Mouse (Mus musculus): ENCODE data around the gene Sgce. TPM values are rescaled to one million over a fixed set of nuclear protein-coding genes. Genes with fewer than 3 reads are reported as not detected.

Sgce gene
- polyA plus RNA-seq, 1 experiment, result 7.1 TPM

DNA sequence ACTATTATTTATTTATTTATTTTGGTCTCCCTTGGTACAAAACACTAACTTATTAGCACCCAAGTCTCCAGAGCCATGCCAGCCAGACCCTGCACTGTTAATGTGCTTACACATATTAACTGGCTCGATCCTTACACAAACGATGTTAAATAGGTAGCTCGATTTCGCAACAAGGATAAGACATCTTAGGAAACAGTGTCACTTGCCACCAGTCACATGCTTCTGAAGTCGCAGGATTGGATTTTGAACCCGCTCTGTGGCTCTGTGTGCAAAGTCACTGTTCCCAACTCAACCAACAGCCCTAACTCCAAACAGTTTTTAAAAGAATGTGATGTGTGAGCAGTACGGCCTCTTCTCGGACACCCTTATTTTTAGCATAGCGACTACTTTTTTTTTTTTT lies 10.6 kb downstream of the Sgce start:
- Histone ChIP-seq H3K4me3 (replicated peaks; ENCODE audit: control insufficient read depth, low read depth, low read length) (no peak overlapping the region), H3K4me1 (ENCODE audit: control insufficient read depth, insufficient read depth, low read length) (no peaks in the 10 kb centered on the region; the same call in 1 of the 2 replicates), H3K27ac (ENCODE audit: control insufficient read depth, insufficient read depth, low read depth, low read length, poor library complexity) (no peak overlapping the region)
- TF ChIP-seq POLR2A (IDR thresholded peaks at IDR 0.05; ENCODE audit: borderline replicate concordance, control insufficient read depth, low read depth, low read length) (no peak), CTCF (IDR thresholded peaks at IDR 0.05; ENCODE audit: control insufficient read depth, insufficient read depth, low read length) (no peak)
- 69% methylated on average over 9 of the region's 9 CpGs for WGBS

DNA sequence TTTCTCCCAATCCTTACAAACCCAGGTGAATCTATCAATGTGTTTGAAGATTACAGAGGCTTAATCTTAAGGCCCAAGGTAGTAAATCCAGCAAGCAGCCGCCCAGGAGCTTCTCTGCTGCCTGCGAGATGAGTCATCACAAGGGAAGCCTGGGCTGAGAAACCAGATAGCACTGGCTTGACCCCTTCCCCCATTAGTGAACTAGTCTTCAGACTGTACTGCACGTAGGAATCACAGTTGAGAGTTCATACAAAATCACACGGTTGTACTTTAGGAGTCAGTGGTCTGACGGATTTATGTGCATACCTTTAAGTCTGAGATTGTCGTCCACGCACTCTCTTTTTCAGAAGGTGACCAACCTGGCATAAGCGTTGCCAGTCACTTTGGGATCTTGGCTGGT lies 13.8 kb downstream of the Sgce start:
- WGBS, result 68% methylated on average over 8 of the region's 8 CpGs
- Histone ChIP-seq H3K4me1 (ENCODE audit: control insufficient read depth, insufficient read depth, low read length) (no peaks in the 10 kb centered on the region; the same call in 1 of the 2 replicates), H3K27ac (ENCODE audit: control insufficient read depth, insufficient read depth, low read depth, low read length, poor library complexity) (no peak overlapping the region), H3K4me3 (replicated peaks; ENCODE audit: control insufficient read depth, low read depth, low read length) (no peak overlapping the region)
- TF ChIP-seq CTCF (IDR thresholded peaks at IDR 0.05; ENCODE audit: control insufficient read depth, insufficient read depth, low read length), result no peak
- no peak for TF ChIP-seq POLR2A (IDR thresholded peaks at IDR 0.05; ENCODE audit: borderline replicate concordance, control insufficient read depth, low read depth, low read length)

GRCm38 (mm10) chr6:4731675-4732074 lies 15.3 kb downstream of the Sgce start:
- Histone ChIP-seq H3K4me3 (replicated peaks; ENCODE audit: control insufficient read depth, low read depth, low read length) (no peak overlapping the region), H3K27ac (ENCODE audit: control insufficient read depth, insufficient read depth, low read depth, low read length, poor library complexity) (no peak overlapping the region), H3K4me1 (ENCODE audit: control insufficient read depth, insufficient read depth, low read length) (no peaks in the 10 kb centered on the region; the same call in 1 of the 2 replicates)
- TF ChIP-seq CTCF (IDR thresholded peaks at IDR 0.05; ENCODE audit: control insufficient read depth, insufficient read depth, low read length) (no peak), POLR2A (IDR thresholded peaks at IDR 0.05; ENCODE audit: borderline replicate concordance, control insufficient read depth, low read depth, low read length) (no peak)
- 82% methylated on average over 8 of the region's 8 CpGs for WGBS

- Histone ChIP-seq H3K4me1 (ENCODE audit: control insufficient read depth, insufficient read depth, low read length) (no peaks in the 10 kb centered on the region), H3K4me3 (replicated peaks; ENCODE audit: control insufficient read depth, low read depth, low read length) (no peak overlapping the region), H3K27ac (ENCODE audit: control insufficient read depth, insufficient read depth, low read depth, low read length, poor library complexity) (no peak overlapping the region)
- WGBS, result 21% methylated on average over 2 of the region's 2 CpGs
- TF ChIP-seq CTCF (IDR thresholded peaks at IDR 0.05; ENCODE audit: control insufficient read depth, insufficient read depth, low read length) (no peak), POLR2A (IDR thresholded peaks at IDR 0.05; ENCODE audit: borderline replicate concordance, control insufficient read depth, low read depth, low read length) (no peak)
Observed at GRCm38 (mm10) chr6:4728305-4728704, 18.7 kb downstream of the Sgce start.

- WGBS, result 85% methylated on average over 15 of the region's 15 CpGs
- TF ChIP-seq POLR2A (IDR thresholded peaks at IDR 0.05; ENCODE audit: borderline replicate concordance, control insufficient read depth, low read depth, low read length), result no peak
- TF ChIP-seq CTCF (IDR thresholded peaks at IDR 0.05; ENCODE audit: control insufficient read depth, insufficient read depth, low read length), result no peak
- no peak overlapping the region for H3K4me3 ChIP-seq (replicated peaks; ENCODE audit: control insufficient read depth, low read depth, low read length)
- no peak overlapping the region for H3K27ac ChIP-seq (ENCODE audit: control insufficient read depth, insufficient read depth, low read depth, low read length, poor library complexity)
- H3K4me1 ChIP-seq (ENCODE audit: control insufficient read depth, insufficient read depth, low read length), result no peaks in the 10 kb centered on the region
Observed at GRCm38 (mm10) chr6:4723998-4724757, 22.8 kb downstream of the Sgce start.

DNA sequence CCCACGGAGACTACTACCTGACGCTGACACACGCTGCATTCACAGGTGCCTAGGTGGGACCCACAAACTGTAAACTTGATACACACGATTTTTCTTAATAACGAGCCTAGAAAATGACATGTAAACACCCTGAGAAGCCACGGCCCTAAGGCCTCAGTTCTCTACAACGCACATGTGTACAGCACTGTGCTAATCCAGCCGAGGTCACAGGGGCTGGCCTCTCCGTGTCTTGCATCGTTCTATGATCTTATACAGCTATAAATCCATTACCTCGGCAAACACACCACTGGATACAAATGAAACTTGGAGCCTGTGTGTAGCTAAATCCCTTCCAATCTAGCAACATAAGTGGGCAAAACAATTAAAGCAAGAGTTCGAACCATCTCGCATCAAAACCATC lies 24.3 kb downstream of the Sgce start:
- WGBS, result 83% methylated on average over 13 of the region's 13 CpGs
- no peak overlapping the region for H3K27ac ChIP-seq (ENCODE audit: control insufficient read depth, insufficient read depth, low read depth, low read length, poor library complexity)
- H3K4me1 ChIP-seq (ENCODE audit: control insufficient read depth, insufficient read depth, low read length), result no peaks in the 10 kb centered on the region
- H3K4me3 ChIP-seq (replicated peaks; ENCODE audit: control insufficient read depth, low read depth, low read length), result no peak overlapping the region
- TF ChIP-seq CTCF (IDR thresholded peaks at IDR 0.05; ENCODE audit: control insufficient read depth, insufficient read depth, low read length) (no peak), POLR2A (IDR thresholded peaks at IDR 0.05; ENCODE audit: borderline replicate concordance, control insufficient read depth, low read depth, low read length) (no peak)

GRCm38 (mm10) chr6:4722142-4722541 lies 24.9 kb downstream of the Sgce start:
- no peaks in the 10 kb centered on the region for H3K4me1 ChIP-seq (ENCODE audit: control insufficient read depth, insufficient read depth, low read length)
- 78% methylated on average over 6 of the region's 6 CpGs for WGBS
- no peak overlapping the region for H3K27ac ChIP-seq (ENCODE audit: control insufficient read depth, insufficient read depth, low read depth, low read length, poor library complexity)
- no peak overlapping the region for H3K4me3 ChIP-seq (replicated peaks; ENCODE audit: control insufficient read depth, low read depth, low read length)
- TF ChIP-seq CTCF (IDR thresholded peaks at IDR 0.05; ENCODE audit: control insufficient read depth, insufficient read depth, low read length), result no peak
- no peak for TF ChIP-seq POLR2A (IDR thresholded peaks at IDR 0.05; ENCODE audit: borderline replicate concordance, control insufficient read depth, low read depth, low read length)

DNA sequence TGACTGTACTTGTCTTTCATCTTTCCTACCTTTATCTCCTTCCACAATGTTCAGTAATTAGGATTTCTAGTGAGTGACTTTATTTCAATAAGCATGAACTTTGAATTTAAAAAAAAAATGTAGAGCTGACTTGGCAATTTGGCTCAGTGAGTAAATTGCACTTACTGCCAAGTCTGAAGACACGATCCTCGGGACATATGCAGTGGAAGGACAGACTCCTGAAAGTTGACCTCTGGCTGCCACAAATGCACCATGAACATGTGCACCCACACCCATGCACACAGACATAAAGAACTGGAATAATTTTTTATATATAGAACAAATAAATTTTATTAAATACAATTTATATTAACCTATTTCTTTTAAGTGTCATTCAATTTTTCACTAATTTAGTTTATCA lies 29.7 kb downstream of the Sgce start:
- WGBS, result 87% methylated on average over 2 of the region's 2 CpGs
- no peak overlapping the region for H3K27ac ChIP-seq (ENCODE audit: control insufficient read depth, insufficient read depth, low read depth, low read length, poor library complexity)
- H3K4me3 ChIP-seq (replicated peaks; ENCODE audit: control insufficient read depth, low read depth, low read length), result no peak overlapping the region
- no peaks in the 10 kb centered on the region for H3K4me1 ChIP-seq (ENCODE audit: control insufficient read depth, insufficient read depth, low read length)
- TF ChIP-seq POLR2A (IDR thresholded peaks at IDR 0.05; ENCODE audit: borderline replicate concordance, control insufficient read depth, low read depth, low read length) (no peak), CTCF (IDR thresholded peaks at IDR 0.05; ENCODE audit: control insufficient read depth, insufficient read depth, low read length) (no peak)
